Mouse (Mus musculus) granulocyte monocyte progenitor cell, adult 5-6 weeks (primary cell): ENCODE data around the gene Inpp4a. TPM values are rescaled to one million over a fixed set of nuclear protein-coding genes. Genes with fewer than 3 reads are reported as not detected.
A peak's percentile ranks its signal among the peaks of the same experiment; 100 is the strongest.

Experiments
- ATAC-seq: replicated peaks from 2 replicates; pipeline ENCODE4 v1.8.0; 2016; ENCODE audit warnings: mild to moderate bottlenecking, moderate TSS enrichment, inconsistent platforms; ENCODE audit not compliant: poor library complexity, severe bottlenecking
- total RNA-seq, 2 experiments: library from RNA; stranded (forward) in 1 of 2; stranded (reverse) in 1 of 2; fragments of 200-712, 200-1000 nt in 1 of 2; fragments of >200 nt in 1 of 2; fragmentation: Nextera tagmentation in 1 of 2; gene quantifications; 2 replicates each; pipeline ENCODE4 v1.2.3; 2014 to 2017

The Inpp4a gene
- total RNA-seq, 2 experiments from 2014 or later = 5.6 to 13.9 TPM

DNA sequence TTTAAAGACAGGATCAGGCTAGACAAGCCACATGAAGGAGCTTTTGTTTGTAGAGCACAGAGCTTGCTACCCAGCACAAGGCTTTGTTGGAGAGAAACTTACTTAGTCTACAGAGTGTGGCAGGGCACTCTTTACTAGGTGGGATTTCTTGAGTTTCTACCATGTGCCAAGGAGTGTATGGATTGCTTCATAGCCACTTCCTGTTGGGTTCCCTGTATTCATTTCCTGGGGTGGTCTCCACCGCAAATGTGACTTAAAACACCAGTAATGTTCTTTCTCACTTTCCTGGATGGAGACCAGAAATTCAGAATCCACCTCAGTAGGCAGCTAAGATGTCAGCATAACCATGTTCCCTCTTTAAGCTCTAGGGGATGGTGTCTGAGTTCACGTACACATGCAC is 18.9 kb downstream of the Inpp4a start:
- peak; percentile 58 for ATAC-seq

DNA sequence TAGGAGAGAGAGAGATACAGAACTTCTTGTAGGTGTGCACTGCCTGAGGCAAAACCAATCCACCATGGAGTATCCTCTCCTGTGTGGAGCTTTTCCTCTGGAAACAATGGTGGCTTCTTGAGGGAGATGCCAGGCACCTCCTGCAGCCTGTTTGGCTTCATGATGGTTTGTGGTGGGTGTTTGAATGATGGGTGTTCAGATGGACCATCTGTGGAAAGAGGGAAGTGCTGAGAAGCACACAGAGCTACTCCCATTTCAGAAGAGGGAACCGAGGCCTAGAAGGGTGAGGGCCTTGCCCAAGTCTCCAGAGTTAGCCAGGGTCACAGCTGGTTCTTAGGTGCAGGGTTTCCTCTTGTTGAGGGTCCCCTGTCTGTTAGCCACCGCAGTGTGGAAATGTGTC is 23.0 kb downstream of the Inpp4a start:
- peak; percentile 79 for ATAC-seq

DNA sequence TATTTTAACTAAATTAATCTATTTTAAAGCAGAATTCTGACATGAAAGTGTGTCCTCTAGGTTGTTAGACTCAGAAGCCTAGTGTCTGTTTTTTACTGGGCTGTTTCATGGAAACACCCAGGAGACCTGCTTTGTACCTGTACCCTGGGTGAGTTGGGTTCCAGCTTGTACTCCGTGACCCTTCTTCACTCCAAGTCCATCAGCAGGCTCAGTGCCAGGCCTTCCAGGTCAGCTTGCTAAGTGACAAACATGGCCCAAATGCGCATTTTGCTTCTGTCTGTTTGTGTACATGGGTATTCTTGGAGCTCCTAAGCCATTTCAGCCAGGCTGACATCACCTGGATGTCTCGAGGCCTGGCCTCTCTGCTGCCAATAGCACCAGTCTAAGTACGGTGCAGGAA is 23.5 kb downstream of the Inpp4a start:
- no peak for ATAC-seq

DNA sequence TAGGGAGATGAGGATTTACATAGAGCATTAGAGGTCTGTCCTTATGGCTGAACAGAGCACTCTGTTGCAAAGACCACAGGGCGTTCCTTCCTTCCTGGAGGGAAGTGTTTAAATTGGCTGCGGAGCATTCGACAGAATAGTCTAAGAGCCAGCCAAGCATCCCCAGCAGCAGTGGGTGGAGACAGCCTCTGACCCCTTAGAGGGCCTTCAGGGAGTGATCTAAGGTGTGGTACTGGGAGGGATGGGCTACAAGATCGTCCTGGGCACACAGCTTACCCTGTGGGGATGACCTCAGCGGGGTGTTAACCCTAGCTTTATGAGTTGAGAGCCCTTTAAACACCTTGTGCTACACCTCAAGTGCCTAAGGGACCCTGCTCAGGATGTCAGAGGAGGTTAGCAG is 24.9 kb downstream of the Inpp4a start:
- 0 out of 2 replicates have a peak, but pooled peaks have one; percentile 17 for ATAC-seq

DNA sequence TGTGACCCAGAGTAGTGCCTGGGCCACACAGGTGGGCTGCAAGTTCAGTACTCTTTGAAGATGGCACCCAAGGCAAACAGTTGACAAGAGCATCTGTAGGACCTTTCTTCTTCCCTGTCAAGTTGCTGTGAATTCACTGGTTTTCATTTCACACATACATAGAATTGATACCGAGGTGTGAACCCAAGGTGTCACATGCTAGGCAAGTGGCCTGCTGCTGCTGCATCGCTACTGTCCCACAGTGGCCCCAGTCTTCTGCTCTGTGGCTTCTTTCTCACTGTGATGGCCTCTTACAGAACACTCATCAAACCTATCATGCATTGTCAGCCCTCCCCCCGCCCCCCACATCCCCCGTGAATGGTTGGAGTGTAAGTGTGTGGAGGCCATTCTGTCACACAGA is 27.6 kb downstream of the Inpp4a start:
- no peak for ATAC-seq

DNA sequence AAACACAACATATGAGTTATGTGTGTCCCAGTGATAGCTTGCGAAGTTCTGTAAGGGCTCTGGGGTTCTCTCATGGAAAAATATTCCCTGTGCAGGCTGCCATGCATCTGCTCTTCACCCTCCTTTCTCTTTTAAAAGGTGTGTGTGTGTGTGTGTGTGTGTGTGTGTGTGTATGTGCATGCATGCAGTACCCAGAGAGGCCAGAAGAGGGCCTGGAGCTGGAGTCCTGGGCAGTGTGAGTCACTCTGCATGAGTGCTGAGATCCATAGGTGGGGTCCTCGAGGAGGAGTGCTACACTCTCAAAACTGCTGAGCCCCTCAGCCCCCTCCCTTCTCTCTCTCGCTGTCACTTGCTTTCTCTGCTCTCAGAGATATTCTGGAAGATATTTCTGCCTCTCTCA is 29.5 kb downstream of the Inpp4a start:
- ATAC-seq = no peak

DNA sequence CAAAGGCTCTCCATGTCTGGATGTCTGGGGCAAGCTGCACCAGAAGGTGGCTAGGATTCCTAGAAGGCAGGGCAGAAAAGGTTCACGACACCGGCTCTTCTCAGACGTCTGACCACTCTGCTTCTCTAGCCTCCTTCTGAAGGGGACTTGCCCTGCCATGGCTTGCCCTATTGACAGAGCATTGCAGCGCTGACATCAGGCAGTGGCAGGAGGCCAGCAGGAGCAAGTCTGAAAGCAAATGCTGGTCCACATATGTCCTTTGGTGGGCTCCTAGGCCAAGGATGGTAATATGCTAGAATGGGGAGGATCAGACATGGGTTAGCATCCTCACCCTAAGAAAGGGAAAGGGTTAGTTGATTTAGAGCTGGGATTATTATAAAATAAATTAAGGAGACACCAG is 30.2 kb downstream of the Inpp4a start:
- ATAC-seq = no peak

DNA sequence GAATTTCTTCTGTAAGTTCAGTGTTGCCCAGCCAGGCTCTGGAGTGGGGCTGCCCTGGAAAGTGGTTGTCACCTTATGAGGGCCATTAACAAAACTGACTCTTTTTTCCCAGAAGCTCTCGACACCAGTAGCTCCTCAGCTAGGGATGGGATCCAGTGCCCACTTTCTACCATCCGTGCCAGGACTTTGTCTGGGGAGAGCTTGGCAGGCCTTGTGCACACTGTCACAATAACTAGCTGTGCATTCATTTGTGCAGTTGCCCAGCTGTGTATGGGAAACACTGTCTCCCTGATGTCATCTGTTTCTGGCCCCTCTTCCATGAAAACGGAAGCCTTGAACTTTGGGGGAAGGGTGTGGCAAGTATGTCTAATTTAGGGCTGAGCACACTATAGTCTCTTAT is 33.1 kb downstream of the Inpp4a start:
- no peak for ATAC-seq

DNA sequence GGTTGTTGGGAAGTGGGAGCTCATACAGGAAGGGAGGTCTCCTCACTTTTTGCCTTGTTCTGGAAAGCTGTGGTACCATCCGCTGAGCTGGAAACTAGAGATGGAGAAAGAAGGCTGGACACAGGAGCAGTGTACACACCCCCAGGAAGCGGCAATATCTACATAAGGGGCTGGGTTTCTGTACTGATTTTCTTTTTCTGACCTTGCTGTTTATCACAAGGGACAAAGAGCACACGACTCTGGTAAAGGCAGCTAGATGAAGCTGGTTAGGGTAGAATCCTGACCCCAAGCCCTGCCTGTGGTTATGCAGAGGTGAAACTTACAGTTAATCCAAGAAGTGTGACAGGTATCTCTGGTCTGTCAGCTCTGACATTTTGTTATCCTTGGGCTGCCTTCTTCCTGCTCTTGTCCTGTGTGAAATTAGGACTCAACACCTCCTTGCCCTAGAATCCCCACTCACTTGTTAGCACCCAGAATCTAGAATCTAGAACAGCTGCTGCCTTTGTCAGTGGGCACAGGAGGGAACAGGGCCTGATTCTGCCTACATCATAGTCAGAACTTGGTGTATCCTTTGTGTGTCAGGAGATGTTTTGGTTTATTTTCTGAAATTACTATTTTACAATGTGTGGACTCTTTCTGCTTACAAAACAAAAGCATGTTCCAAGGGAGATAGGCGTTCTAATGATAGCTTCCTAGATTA is 34.2 kb downstream of the Inpp4a start:
- no peak for ATAC-seq

DNA sequence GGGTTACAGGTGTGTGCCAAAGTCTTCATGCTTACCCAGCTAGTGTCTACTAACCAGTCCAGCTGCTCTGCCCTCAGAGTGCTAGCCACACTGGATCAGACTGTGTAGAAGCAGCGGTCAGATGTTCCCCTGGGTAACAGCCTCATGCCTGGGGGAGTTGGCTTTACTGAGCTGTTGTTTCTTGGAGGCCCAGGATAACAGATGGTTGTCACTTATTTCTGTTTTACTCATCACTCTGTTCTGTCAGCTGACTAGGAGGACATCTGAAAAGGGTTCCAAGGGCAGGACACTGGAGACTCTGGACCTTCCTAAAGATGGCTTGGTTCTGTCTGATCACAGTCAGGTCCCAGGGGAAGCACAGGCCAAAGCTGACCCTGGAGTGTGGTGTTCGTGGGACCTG is 36.4 kb downstream of the Inpp4a start:
- ATAC-seq = no peak

DNA sequence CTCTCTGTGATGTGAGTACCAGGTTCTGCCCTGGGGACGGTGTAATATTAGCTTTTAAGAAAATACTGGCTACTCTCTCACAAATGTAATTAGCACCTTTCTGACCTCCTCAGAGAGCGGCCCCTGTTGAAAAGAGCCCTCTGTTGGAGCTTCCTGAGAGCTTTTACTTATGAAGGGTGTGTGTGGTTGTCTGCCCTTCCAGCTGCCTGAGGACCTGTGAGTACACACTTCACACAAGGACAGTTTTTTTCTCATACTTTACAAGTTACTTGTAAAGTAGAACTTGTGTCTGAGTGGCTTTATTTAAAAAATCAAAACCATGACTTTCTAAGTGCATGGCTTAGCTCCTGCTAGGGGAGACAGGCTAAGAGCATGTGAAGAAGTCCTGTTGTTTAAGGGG is 37.1 kb downstream of the Inpp4a start:
- ATAC-seq = no peak

DNA sequence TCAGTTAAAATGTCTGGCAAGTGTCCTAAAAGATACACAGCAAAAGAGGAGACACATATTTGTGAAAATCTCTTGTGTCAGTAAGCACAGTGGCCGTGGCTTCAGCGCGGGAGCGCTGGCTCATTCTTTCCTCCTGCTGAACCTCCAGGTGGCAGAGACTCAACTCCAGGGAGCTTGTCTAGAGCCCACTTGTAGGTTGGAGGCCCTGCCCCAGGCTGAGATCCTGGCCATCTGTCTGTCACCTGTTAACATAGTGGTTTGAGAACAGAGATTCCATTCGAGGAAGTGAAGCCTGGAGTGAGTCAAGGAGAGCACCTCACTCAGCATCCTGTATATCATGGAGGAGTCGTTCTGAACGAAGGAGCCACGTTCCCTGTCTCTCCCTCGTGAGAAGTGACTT is 37.6 kb downstream of the Inpp4a start:
- ATAC-seq = no peak; the same call in 1 of the 2 replicates

DNA sequence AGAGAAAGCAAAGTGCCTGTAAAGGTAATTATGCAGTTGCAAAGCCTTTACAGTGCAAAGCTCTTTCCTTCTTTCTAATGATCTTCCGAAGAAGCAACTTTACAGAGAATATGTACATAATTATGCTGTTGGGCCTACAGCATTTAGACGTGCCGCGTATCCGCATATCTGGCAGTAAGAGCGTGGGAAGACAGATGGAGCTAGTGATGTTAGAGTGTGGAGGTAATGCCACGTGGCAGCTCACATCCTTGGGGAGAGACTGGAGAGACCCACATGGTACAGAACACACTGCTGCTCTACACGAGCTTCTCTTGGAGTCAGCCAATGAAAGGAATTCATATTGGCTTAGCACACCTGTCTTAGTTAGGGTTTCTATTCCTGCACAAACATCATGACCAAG is 39.5 kb downstream of the Inpp4a start:
- no peak for ATAC-seq

DNA sequence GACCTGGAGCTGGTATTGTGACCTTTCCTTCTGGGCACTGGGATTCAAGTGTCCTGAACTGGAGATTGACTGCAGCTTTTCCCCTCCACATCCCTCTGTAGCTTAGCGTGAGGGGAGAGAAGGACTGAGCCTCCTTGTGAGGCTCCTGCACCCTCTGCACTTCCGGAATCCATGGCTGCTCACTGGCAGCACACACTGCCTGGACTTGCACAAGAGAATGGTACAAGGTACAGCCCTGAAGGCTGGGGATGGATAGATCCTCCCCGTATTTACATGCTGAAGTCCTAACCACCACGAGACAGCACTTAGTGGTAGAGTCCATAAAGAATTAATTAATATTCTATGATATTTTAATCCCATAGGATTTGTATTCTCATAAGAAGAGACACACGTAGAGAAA is 41.7 kb downstream of the Inpp4a start:
- ATAC-seq = no peak

DNA sequence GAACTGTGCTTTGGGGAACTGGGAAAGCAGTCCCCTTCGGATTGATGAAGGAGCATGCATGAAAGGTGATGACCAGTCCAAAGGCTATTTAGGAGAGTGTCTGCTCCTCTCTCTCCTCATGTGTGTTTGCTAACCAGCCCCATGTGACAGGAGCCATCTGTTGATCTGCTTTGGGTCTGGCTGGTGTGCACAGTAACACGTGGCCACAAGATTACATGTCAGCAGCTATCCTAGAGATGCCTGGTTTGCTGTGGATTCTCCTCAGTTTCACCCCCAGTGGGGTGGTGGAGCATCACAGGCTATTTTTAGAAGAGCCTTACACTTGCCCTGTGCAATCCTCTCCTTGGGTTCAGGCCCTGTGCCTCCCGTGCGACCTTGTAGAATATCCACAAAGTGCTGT is 42.2 kb downstream of the Inpp4a start:
- no peak for ATAC-seq

DNA sequence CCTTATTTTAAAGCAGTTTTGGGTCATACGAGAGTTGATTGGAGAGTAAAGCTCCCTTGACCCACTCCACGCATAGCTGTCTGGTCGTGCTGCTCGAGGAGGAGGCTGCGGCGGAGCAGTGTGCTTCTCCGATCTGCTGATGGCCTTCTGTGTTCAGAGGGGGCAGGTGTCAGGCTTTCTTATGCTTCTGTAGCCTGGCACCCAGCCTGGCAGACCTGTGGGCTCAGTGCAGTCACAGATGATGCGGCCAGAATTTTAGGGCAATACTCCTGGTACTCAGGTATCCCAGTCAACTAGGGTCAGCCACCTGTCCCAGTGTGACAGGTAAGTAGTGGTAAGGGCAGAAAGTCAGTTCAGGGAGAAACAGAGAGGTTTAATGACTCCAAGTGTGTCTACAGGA is 42.9 kb downstream of the Inpp4a start:
- no peak for ATAC-seq

DNA sequence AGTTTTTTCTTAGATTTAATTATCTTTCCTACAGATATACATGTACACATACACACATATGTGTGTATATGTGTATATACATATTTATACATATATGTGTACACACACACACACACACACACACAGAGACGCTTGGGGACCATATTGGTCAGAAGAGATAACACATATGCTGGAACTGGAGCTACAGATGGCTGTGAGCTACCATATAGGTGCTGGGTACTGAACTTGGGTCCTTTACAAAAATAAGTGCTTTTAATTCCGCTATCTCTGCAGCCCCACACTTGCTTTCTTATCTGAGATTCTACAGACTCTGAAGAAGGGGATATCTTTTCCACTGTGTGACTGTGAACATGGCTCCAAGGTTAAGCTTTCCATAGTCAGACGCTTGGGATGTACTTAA is 43.6 kb downstream of the Inpp4a start:
- no peak for ATAC-seq

DNA sequence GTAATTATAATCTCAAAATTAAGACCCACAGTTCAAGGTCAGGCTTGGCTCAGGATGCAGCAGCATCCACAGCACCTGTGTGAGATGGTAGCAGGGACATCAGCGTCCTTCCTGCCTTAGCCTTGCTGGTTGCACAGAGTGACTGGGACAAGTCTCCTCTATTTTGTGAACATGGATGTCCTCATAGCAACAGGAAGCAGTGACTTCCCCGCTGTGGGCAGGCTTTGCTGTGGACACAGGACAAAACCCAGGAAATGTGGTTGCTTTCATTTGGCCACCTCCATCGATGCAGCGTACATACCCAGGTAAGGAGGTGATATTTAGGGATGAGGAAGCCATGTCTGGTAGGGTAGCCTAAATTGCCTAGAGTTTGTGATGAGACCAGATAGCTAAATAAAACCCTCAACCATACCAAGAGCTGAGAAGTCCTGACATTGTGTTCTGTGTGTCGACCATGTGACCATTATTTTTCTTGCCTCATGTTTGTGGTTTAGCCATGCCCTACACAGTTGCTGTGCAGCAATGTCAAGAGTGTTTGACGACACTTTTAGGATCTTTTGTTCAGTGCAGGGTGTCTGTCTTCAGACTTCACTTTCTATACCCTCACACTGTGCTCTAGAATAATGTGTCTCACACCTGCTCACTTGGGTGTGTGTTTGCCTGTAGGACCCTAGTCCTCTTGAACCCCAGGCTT is 44.7 kb downstream of the Inpp4a start:
- peak; percentile 91 for ATAC-seq

DNA sequence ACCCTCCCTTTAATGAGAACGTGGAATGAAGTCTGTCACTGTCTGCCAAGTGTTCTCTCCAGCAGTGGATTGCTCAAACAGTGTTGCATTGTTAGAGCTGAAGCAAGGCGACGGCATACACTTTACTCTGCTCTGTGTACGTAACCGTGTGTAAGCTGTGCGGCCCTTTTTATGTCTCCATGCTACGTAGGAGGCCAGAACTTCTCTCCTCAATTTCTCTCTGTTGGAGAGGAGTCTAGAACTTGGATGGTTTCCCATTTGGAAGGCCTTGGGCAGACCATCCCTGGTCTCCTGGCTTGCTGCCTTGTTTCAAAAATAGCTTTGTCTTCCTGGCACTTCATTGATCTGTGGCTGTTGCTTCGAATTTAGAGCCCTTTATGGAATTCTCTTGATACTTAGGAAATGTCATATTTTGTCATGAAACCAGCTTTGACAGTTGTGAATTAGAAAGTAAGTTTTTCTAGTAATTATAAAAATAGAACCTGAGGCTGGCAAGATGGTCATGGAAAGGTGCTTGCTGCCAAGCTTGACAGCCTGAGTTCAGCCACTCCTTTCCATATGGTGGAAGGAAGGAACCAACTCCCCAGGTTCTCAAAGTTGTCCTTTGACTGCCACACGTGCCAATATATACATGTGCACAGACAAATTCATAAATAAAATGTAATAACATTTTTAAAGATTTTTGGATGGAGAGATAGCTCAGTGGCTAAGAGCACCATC is 47.9 kb downstream of the Inpp4a start:
- ATAC-seq = no peak

DNA sequence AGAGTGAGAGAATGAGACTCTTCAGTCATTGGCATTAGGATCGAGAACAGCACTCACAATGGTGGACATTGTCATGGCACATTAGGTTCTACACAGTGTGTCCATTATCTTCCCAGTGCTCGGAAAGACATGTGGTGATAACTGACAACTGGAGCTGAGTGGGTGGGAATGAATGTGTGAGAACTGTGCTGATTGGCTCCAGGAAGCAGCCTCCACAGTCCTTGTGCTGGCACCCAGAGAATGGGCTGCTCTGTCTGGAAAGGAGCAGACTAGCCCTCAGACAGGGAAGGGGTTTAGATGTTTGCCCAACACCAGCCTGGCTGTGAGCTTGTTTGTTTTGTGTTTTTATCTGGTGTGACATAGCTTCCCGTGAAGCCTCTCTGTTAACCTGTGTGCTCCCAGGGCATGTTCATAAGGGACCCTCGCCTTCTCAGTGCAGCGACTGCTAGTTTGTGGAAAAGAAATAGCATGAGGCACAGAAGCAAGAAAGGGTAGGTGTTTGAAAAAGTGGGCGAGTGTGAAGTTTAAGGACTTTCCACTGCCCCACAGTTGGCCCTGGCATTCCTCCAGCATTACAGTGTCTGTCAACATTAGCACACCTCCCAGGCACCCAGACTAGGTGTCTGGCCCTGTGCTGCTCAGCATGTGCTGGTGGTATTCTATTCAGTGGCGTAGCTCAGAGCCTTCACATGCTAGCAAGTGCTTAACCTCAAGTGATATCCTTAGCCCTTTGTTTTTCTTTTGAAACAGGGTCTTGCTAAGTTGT is 51.4 kb downstream of the Inpp4a start:
- no peak for ATAC-seq

DNA sequence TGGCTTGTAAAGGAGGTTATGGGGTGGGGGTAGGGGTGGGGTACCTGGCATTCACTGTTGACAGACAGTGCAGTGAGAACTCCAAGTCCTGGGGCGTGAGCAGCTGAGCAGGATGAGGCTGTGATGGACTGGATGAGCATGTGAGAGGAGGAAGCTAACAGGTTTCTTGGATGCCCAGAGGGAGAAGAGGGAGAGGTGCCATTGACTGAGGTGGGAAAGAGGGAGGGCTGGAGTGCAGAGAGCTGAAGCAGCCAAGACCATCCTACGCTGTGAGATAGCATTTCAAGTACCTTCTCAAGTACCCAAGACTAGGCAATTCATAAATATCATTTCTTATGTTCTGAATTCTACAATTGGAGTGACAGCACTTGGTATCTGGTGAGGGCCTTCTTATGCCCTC is 52.3 kb downstream of the Inpp4a start:
- ATAC-seq = no peak
